Mouse (Mus musculus) layer of hippocampus, adult 18-20 months (tissue): ENCODE data around the gene Rnf224. TPM values are rescaled to one million over a fixed set of nuclear protein-coding genes. Genes with fewer than 3 reads are reported as not detected.
A peak's percentile ranks its signal among the peaks of the same experiment; 100 is the strongest.

Experiments
- DNase-seq, 2 experiments: peaks; one replicate each; pipeline ENCODE4 v3.0.0; 2022; ENCODE audit warnings: low spot score in 2 of 2
- total RNA-seq, 2 experiments: library from RNA; stranded (reverse); gene quantifications; 2 replicates each; pipeline ENCODE4 v1.2.3; 2021

The Rnf224 gene
- total RNA-seq, 2 experiments from 2014 or later, result not detected

DNA sequence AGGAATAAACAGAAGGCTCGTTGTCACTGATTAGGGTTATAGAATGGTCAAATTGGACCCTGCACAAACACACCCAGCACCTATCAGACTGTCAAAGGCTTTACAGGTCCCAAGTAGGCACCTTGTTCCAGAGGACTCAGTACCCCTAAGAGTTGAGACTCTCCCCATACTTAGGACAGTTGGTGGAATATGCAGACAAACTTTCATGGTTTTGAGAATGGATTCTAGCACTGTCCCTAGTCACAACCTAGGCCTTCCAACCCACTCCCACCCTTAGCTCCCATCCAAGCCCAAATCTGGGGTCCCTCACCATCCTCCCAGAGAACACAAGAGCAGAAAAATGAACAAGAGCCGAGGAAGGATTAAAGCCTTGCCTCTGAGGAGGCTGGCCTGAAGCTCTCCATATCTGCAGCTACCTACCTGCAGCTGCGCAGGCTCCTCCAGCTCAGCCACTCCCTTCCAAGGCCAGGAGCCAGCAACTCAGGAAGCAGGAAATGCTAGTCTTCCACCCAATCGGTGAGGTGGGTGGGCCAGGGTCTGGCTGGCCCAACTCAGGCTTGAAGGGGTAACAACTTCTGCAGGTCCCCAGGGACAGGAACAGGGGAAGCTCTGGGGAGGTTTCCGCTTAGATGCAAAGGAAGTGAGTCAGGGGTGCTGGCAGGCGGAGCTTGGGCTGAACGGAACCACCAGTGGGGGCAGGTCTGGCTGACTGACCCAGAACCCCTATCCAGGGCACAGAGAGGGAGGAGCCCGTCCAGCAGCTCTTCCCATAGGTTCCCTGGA, 40.2 kb downstream of the Rnf224 start, which contains the start of gene Tor4a:
Gene Tor4a, minus strand, starts transcription at position 715 of the 783 bp plus-strand sequence.
- no peak for DNase-seq

DNA sequence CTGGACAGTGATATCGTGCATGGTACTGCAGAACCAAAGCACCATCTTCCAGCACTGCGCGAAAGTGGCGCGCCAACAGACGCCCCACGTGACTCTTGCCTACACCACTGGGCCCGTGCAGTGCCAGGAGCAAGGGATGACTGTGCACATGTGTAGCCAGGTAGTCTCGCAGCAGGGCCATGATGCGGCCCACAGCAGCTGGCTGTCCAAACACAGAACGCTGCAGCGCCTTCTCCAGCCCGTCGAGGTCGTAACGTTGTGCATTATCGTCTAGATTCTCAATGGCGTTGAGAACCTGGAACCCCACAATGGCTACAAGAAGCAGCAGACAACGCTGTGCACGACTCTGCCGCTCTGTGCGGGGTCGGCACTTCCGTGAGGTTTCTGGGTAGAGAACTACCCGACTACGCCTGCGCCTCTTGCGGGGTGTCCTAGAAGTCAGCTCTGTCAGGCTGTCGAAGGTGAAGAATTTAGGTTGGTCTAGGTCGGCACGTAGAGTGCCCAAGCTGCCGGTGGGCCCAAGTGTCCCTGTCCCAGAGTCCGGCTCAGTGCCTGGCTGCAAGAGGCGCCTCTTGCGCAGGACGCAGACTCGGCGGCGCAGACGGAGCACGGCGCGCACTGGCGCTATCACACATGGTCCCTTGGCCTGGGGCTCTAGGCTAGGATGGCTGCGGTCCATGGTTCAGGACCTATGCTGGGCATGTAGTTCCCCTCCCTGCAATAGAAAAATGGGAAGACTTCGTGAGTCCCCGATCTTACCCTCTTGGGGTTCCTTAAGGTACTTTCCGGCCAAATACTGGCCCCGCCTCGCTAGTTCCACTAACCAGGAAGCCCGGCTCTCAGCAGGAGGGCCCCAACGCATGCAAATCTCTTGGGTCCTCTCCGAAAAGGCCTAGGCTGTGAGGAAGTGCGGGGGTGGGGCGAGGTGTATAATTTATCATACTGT, 41.1 kb downstream of the Rnf224 start:
- DNase-seq, result no peak

- no peak for DNase-seq
Observed at GRCm38 (mm10) chr2:25194486-25195171, 42.0 kb downstream of the Rnf224 start.

DNA sequence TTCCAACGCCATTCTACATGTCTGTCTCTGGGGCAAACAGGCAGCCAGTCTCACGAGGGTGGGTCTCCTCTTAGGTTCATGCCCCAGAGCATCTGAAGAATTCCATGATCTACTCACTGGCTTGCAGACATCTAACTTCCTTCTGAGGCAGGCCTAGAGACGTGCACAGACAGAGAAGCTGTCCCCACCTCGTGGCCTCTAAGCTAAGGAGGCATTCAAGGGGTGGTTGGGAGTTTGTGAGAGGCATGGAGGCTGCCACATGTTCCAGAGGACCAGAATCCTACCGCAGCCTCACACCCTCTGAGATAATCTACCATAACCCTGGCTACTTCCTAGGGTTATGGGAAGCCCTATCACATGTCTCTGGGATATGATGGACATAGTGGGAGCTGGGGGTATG, 42.6 kb downstream of the Rnf224 start:
- DNase-seq, result no peak

DNA sequence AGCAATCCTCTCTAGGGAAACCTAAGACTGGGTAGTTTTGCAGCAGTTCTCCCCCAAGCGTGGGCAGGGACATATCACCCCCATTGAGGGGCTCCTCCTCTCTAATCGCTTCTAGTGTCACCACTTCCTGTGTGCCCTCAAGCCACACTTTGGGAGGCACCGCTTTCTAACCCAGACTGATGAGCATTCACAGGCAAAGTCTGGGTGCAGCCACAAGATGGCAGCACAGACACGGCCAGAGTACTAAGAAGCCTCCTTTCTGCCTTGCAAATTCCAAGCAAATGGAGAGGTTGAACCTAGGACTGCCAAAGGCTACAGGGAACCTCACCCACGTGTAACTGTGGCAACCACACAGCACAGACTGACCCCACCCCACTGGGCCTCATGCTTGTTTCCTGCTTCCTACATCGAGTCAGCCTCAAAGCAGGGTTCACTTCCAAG, 43.2 kb downstream of the Rnf224 start:
- DNase-seq, result peak; percentile 72 to 90

- no peak for DNase-seq
Observed at GRCm38 (mm10) chr2:25187841-25188240, 48.7 kb downstream of the Rnf224 start.

- no peak for DNase-seq
Observed at GRCm38 (mm10) chr2:25186575-25186930, 50.0 kb downstream of the Rnf224 start.

- DNase-seq, result no peak
Observed at GRCm38 (mm10) chr2:25185625-25186574, 50.7 kb downstream of the Rnf224 start.

DNA sequence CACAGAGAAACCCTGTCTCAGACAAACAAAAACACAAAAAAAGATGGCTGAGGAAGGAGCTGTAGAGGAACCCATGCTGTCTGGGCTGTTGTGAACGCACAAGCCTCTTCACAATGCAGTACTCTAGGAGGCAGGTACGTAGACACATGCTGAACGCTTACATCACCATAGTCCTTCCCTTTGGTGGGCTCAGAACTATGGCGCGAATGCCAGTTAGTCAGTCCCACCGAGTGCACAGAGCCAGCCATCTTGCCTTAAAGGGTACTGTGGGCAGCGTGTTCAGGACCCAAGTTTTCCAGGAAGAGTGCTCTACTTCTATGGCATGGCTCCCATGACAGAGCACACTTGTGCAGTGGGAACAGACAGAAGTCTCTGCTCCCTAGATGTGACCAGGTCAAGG, 52.1 kb downstream of the Rnf224 start:
- DNase-seq, result no peak

Other genes with a start within 250 kb of the Rnf224 start
- 100 to 1,000 TPM; 950 to 953 TPM for gene Nsmf, start 182.4 kb downstream of the Rnf224 start, total RNA-seq
- gene Entpd8, start 156.5 kb downstream of the Rnf224 start, total RNA-seq, result not detected
- gene Noxa1, start 141.6 kb downstream of the Rnf224 start, total RNA-seq, result not detected
- gene Nrarp, start 56.0 kb downstream of the Rnf224 start, total RNA-seq, result 10 to 100 TPM; 19.5 to 21.0 TPM
- 1 to 10 TPM; 1.9 to 2.3 TPM for gene Tor4a, start 39.9 kb downstream of the Rnf224 start, total RNA-seq
- gene Nelfb, start 25.3 kb downstream of the Rnf224 start, total RNA-seq, result 10 to 100 TPM; 56.7 to 60.0 TPM
- under 1 TPM; 0.18 to 0.25 TPM for gene Stpg3, start 22.1 kb downstream of the Rnf224 start, total RNA-seq
- under 1 TPM in 1 of 2 experiments, not detected in 1; 0.69 TPM for gene Fam166a, start 18.0 kb downstream of the Rnf224 start, total RNA-seq
- 100 to 1,000 TPM; 277 to 310 TPM for gene Tubb4b, start 12.1 kb downstream of the Rnf224 start, total RNA-seq
- gene Slc34a3, start 2.4 kb downstream of the Rnf224 start, total RNA-seq, result not detected
- 100 to 1,000 TPM; 237 to 250 TPM for gene Rnf208, start 5.5 kb upstream of the Rnf224 start, total RNA-seq
- not detected for gene Cysrt1, start 5.7 kb upstream of the Rnf224 start, total RNA-seq
- 1 to 10 TPM; 3.8 to 3.9 TPM for gene AL732309.1, start 10.1 kb upstream of the Rnf224 start, total RNA-seq
- 10 to 100 TPM; 35.7 to 38.8 TPM for gene Tmem203, start 18.7 kb upstream of the Rnf224 start, total RNA-seq
- gene Tprn, start 25.8 kb upstream of the Rnf224 start, total RNA-seq, result 10 to 100 TPM; 21.2 to 23.1 TPM
- gene Ssna1, start 35.7 kb upstream of the Rnf224 start, total RNA-seq, result 10 to 100 TPM; 62.5 to 66.2 TPM
- gene Anapc2, start 35.7 kb upstream of the Rnf224 start, total RNA-seq, result 10 to 100 TPM; 79.8 to 84.4 TPM
- gene Tmem210, start 51.4 kb upstream of the Rnf224 start, total RNA-seq, result not detected
- not detected for gene Lrrc26, start 53.1 kb upstream of the Rnf224 start, total RNA-seq
- 100 to 1,000 TPM; 393 to 422 TPM for gene Grin1, start 82.4 kb upstream of the Rnf224 start, total RNA-seq
- 10 to 100 TPM; 59.6 to 62.4 TPM for gene Man1b1, start 95.6 kb upstream of the Rnf224 start, total RNA-seq
- 10 to 100 TPM; 35.4 to 36.7 TPM for gene Dpp7, start 119.6 kb upstream of the Rnf224 start, total RNA-seq
- gene Uap1l1, start 128.9 kb upstream of the Rnf224 start, total RNA-seq, result 10 to 100 TPM; 15.6 to 19.1 TPM
- 1 to 10 TPM; 3.2 to 4.1 TPM for gene Sapcd2, start 135.5 kb upstream of the Rnf224 start, total RNA-seq
- 10 to 100 TPM; 16.3 to 17.7 TPM for gene Entpd2, start 159.1 kb upstream of the Rnf224 start, total RNA-seq
- gene Npdc1, start 162.6 kb upstream of the Rnf224 start, total RNA-seq, result 100 to 1,000 TPM; 426 to 435 TPM
- gene Fut7, start 186.5 kb upstream of the Rnf224 start, total RNA-seq, result under 1 TPM; 0.15 to 0.76 TPM
- gene Abca2, start 191.9 kb upstream of the Rnf224 start, total RNA-seq, result 100 to 1,000 TPM; 173 to 176 TPM
- gene Clic3, start 220.1 kb upstream of the Rnf224 start, total RNA-seq, result 1 to 10 TPM in 1 of 2 experiments, under 1 TPM in 1; 0.66 to 1.0 TPM
- 10 to 100 TPM; 56.7 to 61.3 TPM for gene Paxx, start 224.3 kb upstream of the Rnf224 start, total RNA-seq
- 100 to 1,000 TPM; 572 to 608 TPM for gene Ptgds, start 233.3 kb upstream of the Rnf224 start, total RNA-seq